Mouse (Mus musculus) limb, embryonic 11.5 days (tissue): Measurements from ENCODE around the gene Gm9903. TPM values are rescaled to one million over a fixed set of nuclear protein-coding genes. Genes with fewer than 3 reads are reported as not detected.

ENCODE experiments used
- ATAC-seq: fragments of 200-750 bp; cut with Nextera tagmentation; 2 replicates; pipeline ENCODE4 v1.8.0; 2017; ENCODE audit warnings: low read depth; ENCODE audit not compliant: insufficient number of reproducible peaks, low FRiP score, low TSS enrichment
- DNase-seq: peaks from one replicate; pipeline ENCODE4 v3.0.0-alpha.2; 2015; ENCODE audit warnings: low spot score
- H3K27ac ChIP-seq: fragments of 300-500 bp; sonication (generic); replicated peaks from 2 replicates; pipeline ENCODE4 v1.5.1; 2014; ENCODE audit warnings: low read depth, mild to moderate bottlenecking, low read length
- H3K27me3 ChIP-seq: fragments of 300-500 bp; sonication (generic); 2 replicates; pipeline ENCODE4 v1.6.1; 2014; ENCODE audit warnings: mild to moderate bottlenecking, low read length, mixed read lengths; ENCODE audit not compliant: control insufficient read depth, insufficient read depth
- H3K36me3 ChIP-seq: fragments of 300-500 bp; sonication (generic); 2 replicates; pipeline ENCODE4 v1.6.1; 2014; ENCODE audit warnings: mild to moderate bottlenecking, low read length, moderate library complexity, mixed read lengths; ENCODE audit not compliant: control insufficient read depth, insufficient read depth
- H3K4me1 ChIP-seq: fragments of 300-500 bp; sonication (generic); 2 replicates; pipeline ENCODE4 v1.6.1; 2014; ENCODE audit warnings: low read length, mixed read lengths; ENCODE audit not compliant: control insufficient read depth, insufficient read depth
- H3K4me2 ChIP-seq: fragments of 300-500 bp; sonication (generic); 2 replicates; pipeline ENCODE4 v1.6.1; 2014; ENCODE audit warnings: low read depth, mild to moderate bottlenecking, moderate library complexity; ENCODE audit not compliant: severe bottlenecking
- H3K4me3 ChIP-seq: fragments of 300-500 bp; sonication (generic); 2 replicates; pipeline ENCODE4 v1.5.1; 2014; ENCODE audit warnings: low read depth, low read length
- H3K9ac ChIP-seq: fragments of 300-500 bp; sonication (generic); 2 replicates; pipeline ENCODE4 v1.6.1; 2014; ENCODE audit warnings: mild to moderate bottlenecking, low read length
- H3K9me3 ChIP-seq: fragments of 300-500 bp; sonication (generic); 2 replicates; pipeline ENCODE4 v1.6.1; 2016; ENCODE audit warnings: low read length; ENCODE audit not compliant: control insufficient read depth
- WGBS: fragments of 180-500 bp; shearing (Covaris S2); extraction: QIAGEN DNeasy Blood & Tissue Kit; methylation state at CpG from one replicate; pipeline ENCODE4 v1.1.7; 2014; 5-methylcytosine and 5-hydroxymethylcytosine counted together
- polyA plus RNA-seq: library from polyadenylated mRNA; unstranded; fragments of >200 nt; fragmentation: Nextera tagmentation; extraction: Ambion mirVana; gene quantifications from 2 replicates; pipeline ENCODE4 v1.2.1, GENCODE M21; 2014

Gm9903 gene
- polyA plus RNA-seq, 1 experiment from 2014 or later: 0.21 TPM

DNA sequence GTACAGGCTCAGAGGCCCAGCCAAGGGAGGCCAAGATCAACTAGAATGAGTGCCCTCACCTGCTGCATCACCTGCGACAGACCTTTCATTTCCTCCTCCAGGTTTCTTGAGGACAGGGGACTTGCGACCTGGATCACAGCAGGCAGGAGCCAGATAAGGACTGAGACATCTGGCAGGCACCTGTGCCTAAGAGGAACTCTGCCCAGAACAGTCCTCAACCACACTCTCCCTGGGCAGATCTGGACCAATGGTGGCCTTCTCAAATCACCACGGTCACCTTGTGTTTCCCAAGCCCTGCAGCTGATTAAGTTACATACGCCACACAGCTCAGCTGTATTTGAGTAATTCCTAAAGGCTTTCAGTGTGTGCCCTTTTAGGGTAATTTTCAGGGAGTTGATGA lies 890 bp downstream of the Gm9903 start:
- peak; percentile 34 for DNase-seq
- peak overlapping the region; percentile 56 for H3K4me2 ChIP-seq
- ATAC-seq: no peak
- 55% methylated on average over 4 of the region's 4 CpGs for WGBS
- H3K27me3 ChIP-seq: no peaks in the 10 kb centered on the region
- H3K9me3 ChIP-seq: no peaks in the 10 kb centered on the region
- H3K9ac ChIP-seq: peak overlapping the region; percentile 19; the same call in 1 of the 2 replicates
- H3K27ac ChIP-seq: no peak overlapping the region
- peaks cover 3% of the 10 kb centered on the region; the same call in 1 of the 2 replicates for H3K4me1 ChIP-seq
- H3K36me3 ChIP-seq: no peaks in the 10 kb centered on the region
- peak overlapping the region; percentile 88; the same call in 1 of the 2 replicates for H3K4me3 ChIP-seq

DNA sequence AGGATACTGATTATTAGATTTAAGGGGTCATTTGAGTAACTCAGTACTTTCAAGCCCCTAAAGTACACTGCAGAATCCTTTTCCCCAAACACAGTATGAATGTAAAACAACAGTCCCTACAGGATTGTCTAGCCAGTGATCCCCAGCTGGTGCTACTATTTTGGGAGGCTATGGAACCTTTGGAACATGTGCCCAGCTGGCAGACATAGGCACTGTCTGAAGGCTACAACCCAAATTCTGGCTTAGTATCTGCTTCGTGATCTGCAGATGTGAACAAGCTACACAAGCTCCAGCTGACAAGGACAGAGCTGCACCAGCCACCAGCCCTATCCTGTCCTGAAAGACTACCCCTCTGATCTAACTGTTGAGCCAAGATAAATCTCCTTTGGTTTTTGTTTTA lies 2.8 kb downstream of the Gm9903 start:
- Histone ChIP-seq H3K27me3 (no peaks in the 10 kb centered on the region), H3K36me3 (no peaks in the 10 kb centered on the region), H3K4me2 (no peak overlapping the region), H3K4me1 (peaks cover 3% of the 10 kb centered on the region; the same call in 1 of the 2 replicates), H3K9ac (no peak overlapping the region), H3K9me3 (no peaks in the 10 kb centered on the region), H3K4me3 (no peak overlapping the region), H3K27ac (no peak overlapping the region)
- DNase-seq: no peak
- no peak for ATAC-seq
- WGBS: 86% methylated on average over 1 of the region's 1 CpGs

DNA sequence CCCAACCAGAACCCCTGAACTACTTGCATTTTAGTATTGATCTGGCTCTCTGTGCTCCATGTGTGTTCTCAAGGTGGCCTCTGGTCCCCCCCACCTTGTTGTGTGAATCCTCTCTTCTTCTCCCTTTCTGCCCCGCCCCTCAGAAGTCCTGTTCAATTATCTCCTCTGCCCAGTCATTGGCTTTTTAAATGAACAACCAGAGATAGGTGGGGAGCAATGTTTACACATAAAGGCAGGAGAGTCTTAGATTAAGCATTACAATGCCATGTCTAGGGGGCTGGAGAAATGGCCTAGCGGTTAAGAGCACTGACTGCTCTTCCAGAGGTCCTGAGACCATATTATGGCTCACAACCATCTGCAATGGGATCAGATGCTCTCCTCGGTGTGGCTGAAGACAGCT lies 5.6 kb downstream of the Gm9903 start:
- 91% methylated on average over 3 of the region's 3 CpGs for WGBS

DNA sequence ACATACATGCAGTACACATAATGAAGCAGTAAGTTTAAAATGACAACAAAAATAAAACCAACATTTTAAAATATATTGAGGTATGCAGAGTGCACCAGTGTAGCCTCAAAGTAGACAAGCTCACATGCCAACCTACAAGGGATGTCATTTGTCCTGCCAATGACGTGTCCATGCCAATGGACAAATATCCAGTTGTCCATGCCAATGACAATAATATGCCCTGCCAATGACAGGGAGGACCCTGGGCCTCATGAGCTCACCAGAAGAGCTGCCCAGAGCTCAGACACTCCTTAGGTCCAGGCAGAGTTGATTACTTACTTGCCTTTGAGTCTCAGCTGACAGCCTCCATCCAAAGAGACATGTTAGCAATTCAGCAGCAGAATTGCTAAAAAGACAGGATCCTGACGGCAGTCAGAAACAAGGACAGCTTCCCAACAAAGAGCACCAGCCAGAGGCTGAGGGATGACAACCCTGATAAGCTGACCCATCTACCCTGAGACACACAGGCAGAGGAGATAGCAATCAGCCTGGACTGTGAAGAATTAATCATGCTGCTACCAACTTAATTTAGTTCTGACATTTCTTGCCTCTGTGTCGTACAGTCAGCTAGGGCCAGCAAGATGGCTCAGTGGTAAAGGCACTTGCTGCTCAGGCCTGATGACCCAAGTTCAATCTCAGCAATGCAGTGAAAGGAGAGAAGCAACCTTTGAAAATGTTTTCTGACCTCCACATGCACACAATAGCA lies 8.1 kb downstream of the Gm9903 start:
- no peak overlapping the region for H3K27ac ChIP-seq
- no peak overlapping the region for H3K4me3 ChIP-seq
- WGBS: 86% methylated on average over 3 of the region's 3 CpGs
- ATAC-seq (no peak), DNase-seq (no peak)
- H3K36me3 ChIP-seq: peaks cover 12% of the 10 kb centered on the region; the same call in 1 of the 2 replicates
- H3K9me3 ChIP-seq: no peaks in the 10 kb centered on the region
- H3K9ac ChIP-seq: no peak overlapping the region
- no peak overlapping the region for H3K4me2 ChIP-seq
- H3K27me3 ChIP-seq: no peaks in the 10 kb centered on the region
- H3K4me1 ChIP-seq: no peaks in the 10 kb centered on the region

More for the DNA sequence above, 5.6 kb downstream of the Gm9903 start:
- no peak for DNase-seq
- H3K4me2 ChIP-seq: no peak overlapping the region
- H3K36me3 ChIP-seq: peaks cover 2% of the 10 kb centered on the region; the same call in 1 of the 2 replicates
- no peak overlapping the region for H3K27ac ChIP-seq
- H3K4me1 ChIP-seq: peaks cover 3% of the 10 kb centered on the region; the same call in 1 of the 2 replicates
- no peak for ATAC-seq
- no peaks in the 10 kb centered on the region for H3K27me3 ChIP-seq
- no peaks in the 10 kb centered on the region for H3K9me3 ChIP-seq
- H3K9ac ChIP-seq: no peak overlapping the region
- H3K4me3 ChIP-seq: no peak overlapping the region

DNA sequence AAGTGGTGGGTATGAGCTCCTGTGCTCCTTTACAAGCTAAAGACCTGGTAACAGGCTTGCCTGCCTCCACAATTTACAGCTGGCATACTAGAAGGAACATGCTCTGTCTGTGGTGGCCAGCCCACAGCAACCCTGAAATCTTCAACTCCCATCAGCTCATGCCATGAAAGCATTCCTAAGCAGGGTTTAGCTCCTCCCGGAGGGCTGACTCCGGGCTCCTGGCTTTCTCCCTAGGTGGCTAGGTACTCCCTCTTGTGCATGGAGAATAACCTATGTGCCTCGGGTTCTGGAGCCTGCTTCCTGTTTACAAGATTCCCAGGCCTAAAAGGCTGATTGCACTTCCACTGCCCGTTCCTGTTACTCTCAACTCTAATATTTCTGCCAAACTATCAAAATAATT lies 9.1 kb downstream of the Gm9903 start:
- no peaks in the 10 kb centered on the region for H3K4me1 ChIP-seq
- H3K9me3 ChIP-seq: no peaks in the 10 kb centered on the region
- 66% methylated on average over 4 of the region's 4 CpGs for WGBS
- H3K9ac ChIP-seq: no peak overlapping the region
- no peaks in the 10 kb centered on the region for H3K27me3 ChIP-seq
- ATAC-seq (no peak), DNase-seq (no peak)
- H3K4me2 ChIP-seq: no peak overlapping the region
- no peak overlapping the region for H3K4me3 ChIP-seq
- no peak overlapping the region for H3K27ac ChIP-seq
- H3K36me3 ChIP-seq: peaks cover 20% of the 10 kb centered on the region; the same call in 1 of the 2 replicates

DNA sequence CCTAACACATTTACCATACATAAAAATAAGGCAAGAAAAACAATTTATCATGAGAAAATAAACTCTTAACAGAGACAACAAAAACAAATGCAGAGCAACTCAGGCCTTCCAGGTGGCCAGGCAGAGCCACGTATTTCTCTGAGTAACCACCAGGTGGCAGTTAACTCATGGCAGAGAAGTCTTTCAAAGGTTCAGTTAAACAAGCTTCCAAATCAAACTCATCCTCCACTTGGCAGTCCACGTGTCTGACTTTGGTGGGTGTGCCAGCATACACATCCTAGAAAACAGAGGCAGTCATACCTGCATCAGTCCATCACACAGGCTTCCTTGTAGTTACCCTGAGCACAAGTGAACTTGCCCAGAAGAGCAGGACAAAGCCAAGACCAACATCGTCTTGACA lies 10.9 kb downstream of the Gm9903 start:
- WGBS: 53% methylated on average over 3 of the region's 3 CpGs
- Histone ChIP-seq H3K9me3 (no peaks in the 10 kb centered on the region), H3K9ac (no peak overlapping the region), H3K36me3 (peaks cover 27% of the 10 kb centered on the region), H3K27ac (no peak overlapping the region), H3K4me1 (no peaks in the 10 kb centered on the region), H3K4me3 (no peak overlapping the region), H3K4me2 (no peak overlapping the region), H3K27me3 (no peaks in the 10 kb centered on the region)
- peak; percentile 59 for DNase-seq
- ATAC-seq: no peak

DNA sequence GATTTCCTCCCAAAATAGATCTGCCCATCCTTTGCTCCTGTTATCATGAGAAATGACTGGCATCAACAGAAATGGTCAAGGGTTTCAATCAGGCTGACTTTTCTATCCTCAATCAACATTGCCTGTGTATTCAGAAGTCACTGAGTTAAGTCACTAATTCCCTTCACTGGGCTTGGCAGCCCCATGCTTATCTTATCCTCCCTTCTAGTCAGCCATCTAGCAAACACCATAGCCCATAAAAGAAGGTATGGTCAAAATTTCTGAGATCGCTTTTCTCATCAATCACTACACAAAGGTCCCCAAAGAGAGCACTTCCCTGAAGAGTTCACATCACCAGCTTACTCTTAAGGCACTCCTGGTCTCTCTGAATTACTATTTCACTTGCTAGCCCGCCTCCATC lies 21.3 kb downstream of the Gm9903 start:
- ATAC-seq (no peak), DNase-seq (no peak)
- peak overlapping the region; percentile 80 for H3K9ac ChIP-seq
- H3K36me3 ChIP-seq: peaks cover 25% of the 10 kb centered on the region
- no peaks in the 10 kb centered on the region for H3K27me3 ChIP-seq
- peaks cover 5% of the 10 kb centered on the region; the same call in 1 of the 2 replicates for H3K4me1 ChIP-seq
- peak overlapping the region; percentile 81 for H3K4me3 ChIP-seq
- H3K9me3 ChIP-seq: no peaks in the 10 kb centered on the region
- H3K4me2 ChIP-seq: peak overlapping the region; percentile 79
- no peak overlapping the region for H3K27ac ChIP-seq
- WGBS: 21% methylated on average over 2 of the region's 2 CpGs

DNA sequence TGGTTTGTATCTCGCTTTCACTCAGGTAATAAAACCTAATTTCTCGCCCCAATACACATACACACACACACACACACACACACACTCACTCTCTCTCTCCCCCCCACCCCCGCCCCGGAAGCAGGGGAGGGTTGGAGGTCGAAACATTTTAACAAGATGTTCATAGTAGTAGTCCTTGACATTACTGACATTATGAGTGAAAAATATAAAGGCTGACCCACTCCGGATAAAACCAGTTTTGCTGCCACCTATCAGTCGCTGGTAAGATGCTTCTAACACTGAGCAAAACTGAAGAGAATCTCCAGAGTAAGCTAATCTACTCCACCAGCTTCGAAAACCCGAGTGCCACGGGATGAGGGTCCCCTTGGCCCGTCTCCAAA lies 21.8 kb downstream of the Gm9903 start:
- DNase-seq (no peak), ATAC-seq (no peak)
- H3K27ac ChIP-seq: peak overlapping the region; percentile 93
- WGBS: under 1% methylated on average over 11 of the region's 11 CpGs
- peak overlapping the region; percentile 79 for H3K4me2 ChIP-seq
- H3K4me3 ChIP-seq: peak overlapping the region; percentile 81
- peaks cover 20% of the 10 kb centered on the region for H3K36me3 ChIP-seq
- peak overlapping the region; percentile 80 for H3K9ac ChIP-seq
- H3K27me3 ChIP-seq: no peaks in the 10 kb centered on the region
- H3K4me1 ChIP-seq: peaks cover 9% of the 10 kb centered on the region; the same call in 1 of the 2 replicates
- no peaks in the 10 kb centered on the region for H3K9me3 ChIP-seq
